Mouse (Mus musculus): ENCODE results near the gene Ces1g.

Ces1g gene

DNA sequence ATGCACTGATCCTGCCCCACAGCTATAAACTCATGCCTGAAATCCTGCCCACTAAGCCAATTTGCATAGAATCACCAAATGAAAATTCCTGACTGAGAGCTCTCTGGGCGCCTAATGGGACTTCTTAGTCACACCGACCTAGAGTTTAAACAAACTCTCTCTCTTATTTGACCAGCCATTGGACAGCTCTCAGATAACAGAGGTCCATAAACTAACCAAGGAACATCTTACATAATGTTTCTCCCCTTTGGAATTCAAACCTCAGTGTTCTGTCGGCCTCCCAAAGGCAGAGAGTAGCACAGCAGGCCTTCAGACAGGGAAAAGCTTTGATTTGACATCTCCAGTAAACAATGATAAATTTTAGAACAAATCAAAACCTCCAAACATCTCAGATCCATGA, at the start of gene Ces1g:
Gene Ces1g, minus strand, starts transcription at position 102 of the 400 bp plus-strand sequence.
- DNase-seq, result no peak

GRCm38 (mm10) chr8:93379625-93380024, 42.5 kb upstream of the Ces1g start, which contains the start of gene Ces1h:
Gene Ces1h (minus strand): TSS chr8:93379725.
- no peak for DNase-seq

DNA sequence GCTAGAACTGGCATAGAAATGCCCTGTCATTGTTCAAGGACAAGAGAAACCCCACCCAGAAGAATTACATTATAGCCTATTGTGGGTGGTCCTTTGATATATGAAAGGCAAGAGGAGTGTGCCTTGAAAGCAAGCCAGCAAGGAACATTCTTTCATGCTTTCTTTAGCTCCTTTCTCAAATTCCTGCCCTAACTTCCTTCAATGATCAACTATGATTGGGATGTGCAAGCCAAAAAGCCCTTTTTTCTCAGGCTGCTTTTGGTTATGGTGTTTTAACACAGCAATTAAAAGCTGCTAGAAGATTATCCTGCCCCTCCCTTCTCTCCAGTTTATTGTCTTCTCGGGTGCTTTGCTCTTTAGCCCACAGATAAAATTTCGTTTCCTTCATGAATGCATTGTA, 32.4 kb upstream of the Ces1g start:
- no peak for DNase-seq

DNA sequence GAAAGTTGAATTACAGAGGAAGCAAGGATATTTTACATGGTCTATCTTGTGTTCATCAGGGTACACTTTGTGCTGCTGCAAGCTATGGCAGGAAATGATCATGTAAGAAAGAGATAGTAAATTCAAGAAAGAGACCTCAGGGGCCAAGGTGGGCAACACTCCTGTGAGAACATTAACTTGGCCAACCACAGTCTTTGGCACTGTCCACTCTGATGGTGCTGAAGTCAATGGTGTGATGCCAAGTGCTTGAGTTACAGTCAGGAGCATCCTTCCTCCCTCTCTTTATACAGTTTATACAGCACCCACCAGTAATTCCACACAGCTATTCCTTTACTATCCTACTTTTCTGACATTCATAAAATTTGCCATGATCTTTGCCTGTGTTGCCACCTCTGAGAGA, 23.0 kb upstream of the Ces1g start:
- no peak for DNase-seq

GRCm38 (mm10) chr8:93339531-93339930, 2.4 kb upstream of the Ces1g start:
- DNase-seq, result no peak

DNA sequence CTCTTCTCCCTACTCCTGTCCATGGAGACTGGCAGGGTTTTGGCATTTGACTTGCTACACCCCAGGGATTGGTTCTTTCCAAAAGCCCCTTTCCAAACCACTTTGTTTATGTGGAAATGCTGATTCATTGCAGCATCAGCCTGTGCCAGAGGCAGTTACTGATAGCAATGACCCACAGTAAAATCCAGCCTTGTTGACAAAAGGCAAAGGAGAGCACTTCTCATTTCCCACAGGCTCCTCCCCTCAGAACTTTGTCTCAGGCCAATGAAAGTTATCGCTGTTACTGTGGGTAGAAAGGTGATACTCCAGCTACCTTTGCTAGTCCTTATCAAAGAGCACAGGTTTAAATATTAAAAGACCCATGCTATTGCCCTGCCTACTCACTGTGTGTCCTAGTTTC, 4.4 kb downstream of the Ces1g start:
- DNase-seq, result no peak

DNA sequence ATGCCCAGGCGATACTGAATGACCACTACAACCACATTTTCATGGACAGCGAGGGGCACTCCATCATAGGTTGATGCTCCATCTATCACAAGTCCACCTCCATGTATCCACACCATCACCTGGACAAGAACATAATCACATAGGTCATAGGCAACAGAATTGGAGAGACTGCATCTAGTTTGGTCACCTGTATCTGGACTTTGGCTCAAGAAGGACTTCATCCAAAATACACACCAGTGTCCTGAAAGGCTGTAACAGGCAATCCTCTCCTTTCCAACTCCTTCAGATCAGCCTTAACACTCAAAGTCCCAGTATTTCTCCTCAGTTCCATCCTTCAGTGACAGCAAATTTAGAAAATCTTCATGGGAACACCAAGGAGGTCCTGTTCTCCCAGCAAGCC, 6.0 kb downstream of the Ces1g start:
- DNase-seq, result no peak

DNA sequence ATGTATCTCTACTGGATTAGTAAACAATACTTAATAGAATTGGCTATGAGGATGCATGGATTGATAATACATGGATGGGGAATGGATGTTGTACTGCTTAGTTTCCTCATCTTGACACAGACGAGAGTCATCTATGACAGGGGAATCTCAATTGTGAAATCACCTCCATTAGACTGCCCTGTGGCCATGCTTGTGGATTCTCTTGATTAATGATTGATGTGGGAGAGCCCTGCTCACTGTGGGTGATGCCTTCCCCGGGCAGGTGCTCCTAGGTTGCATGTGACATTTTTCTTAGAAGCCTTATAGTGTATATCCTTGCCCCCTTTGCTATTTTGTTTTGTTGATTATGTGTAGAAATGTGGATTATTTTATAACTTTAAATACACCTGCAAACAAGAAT, 12.0 kb downstream of the Ces1g start:
- DNase-seq, result no peak

DNA sequence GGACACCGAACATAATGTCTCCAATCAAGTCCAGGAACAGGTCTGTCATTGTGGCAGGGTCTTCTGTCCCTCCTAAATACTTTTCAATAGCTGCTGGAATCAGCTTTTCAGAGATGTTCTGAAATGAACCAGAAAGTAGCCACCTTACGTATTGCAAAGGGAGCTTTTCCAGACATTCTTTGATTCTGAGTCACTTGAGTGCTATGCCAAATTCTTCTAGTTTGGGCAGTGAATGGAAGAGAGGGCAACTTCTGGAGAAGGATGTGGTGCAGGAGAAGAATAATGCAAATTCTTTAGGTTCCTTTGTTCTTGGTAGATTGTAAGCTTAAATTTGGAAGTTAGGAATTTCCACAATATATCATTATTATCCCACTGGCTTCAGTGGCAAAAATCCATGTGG, 20.1 kb downstream of the Ces1g start:
- DNase-seq, result no peak

DNA sequence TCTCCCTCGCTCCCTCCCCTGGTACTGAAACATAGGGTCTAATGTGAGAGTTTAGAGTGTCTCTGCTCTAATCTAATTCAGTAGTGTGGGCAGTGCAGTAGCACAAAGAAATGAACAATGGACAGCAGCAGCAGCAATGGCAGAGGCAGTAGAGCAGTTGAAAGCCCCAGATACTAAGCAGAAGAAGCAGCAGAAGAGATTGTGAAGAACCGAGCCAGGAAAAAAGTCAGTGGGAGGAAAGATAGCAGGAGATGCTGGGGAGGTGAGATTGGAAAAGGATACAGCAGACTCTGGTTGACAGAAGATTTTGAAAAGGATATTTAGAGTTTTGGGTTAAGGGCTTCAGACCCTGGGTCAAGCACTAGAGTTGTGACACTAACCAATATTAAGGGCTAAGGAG, 21.6 kb downstream of the Ces1g start:
- DNase-seq, result no peak

DNA sequence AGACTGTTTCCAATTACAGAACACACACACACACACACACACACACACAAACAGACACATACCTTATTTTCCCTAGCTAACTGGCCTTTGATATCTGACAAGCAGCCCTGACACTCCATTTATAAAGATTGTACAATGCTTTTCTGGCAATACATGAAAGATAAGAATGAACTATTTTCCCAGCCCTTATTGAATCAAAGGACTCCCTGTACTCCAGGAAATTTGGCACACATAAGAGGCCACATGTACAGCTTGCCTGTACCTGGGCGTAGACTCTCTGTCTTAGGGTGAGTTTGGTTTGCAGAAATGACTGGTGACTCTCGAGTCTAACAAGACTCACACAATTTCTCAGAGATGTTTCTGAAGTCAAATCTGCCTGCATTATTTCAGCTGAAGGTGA, 53.2 kb downstream of the Ces1g start:
- DNase-seq, result no peak

DNA sequence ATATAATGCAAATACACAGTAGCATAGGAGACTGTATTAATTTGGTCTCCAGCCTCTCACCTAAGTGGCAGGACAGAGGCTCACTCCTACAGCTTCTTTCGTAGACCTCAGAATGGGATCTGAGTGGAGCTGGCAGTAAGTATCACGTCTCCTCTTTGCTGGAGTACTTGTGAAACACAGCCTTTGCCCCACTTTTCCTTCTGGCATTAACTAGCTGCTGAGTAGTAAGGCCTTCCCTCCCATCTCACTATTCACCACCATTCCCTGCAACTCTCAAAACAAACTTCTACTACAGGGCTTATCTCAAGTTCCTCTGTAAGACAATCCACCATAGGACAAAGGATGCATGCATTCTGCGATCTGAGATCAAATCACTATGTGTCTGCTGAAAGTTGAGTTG, 54.8 kb downstream of the Ces1g start:
- no peak for DNase-seq

- no peak for DNase-seq
Observed at GRCm38 (mm10) chr8:93279556-93279955, 57.6 kb downstream of the Ces1g start, which contains the start of gene Ces1f. Gene Ces1f (minus strand): TSS chr8:93279747.

GRCm38 (mm10) chr8:93278176-93278805, 58.8 kb downstream of the Ces1g start:
- no peak for DNase-seq

- no peak for DNase-seq
Observed at GRCm38 (mm10) chr8:93274609-93275008, 62.5 kb downstream of the Ces1g start.

GRCm38 (mm10) chr8:93273321-93273720, 63.8 kb downstream of the Ces1g start:
- no peak for DNase-seq

DNA sequence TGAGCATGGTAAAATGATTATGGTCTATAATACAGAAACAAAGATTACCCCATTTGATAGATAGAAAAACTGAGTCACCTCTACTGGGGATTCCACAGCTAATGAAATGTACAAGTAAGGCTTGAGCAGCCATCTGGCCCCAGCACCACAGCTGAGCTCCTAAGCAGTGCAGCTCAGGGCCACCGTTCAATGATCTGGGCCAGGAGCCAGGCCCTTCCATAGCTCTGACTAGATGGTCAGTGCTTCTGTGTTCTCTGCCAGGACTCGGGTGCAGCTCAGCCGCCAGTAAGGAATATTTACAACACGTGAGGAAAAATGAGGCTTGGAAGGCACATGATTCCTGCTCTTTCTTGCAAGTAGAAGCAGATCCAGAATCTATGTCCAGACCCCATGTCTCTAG, 64.4 kb downstream of the Ces1g start:
- DNase-seq, result no peak

DNA sequence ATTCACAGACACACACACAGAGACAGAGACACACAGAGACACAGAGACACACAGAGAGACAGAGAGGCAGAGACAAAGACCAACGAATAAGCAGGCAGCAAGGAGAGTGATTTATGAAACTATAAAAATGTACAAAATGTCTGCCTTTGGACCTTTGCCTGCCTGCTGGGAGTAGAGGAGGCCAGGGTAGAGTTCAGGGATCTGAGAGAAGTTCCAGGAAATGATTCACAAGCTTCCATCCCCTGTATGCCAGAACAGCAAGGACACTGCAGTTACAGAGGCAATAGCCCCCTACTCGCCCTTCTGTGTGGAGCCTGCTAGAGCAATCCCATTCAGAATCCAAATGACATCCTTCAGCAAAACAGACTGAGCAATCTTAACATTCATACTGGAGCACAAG, 75.7 kb downstream of the Ces1g start:
- DNase-seq, result no peak

- no peak for DNase-seq
Observed at GRCm38 (mm10) chr8:93252400-93252925, 84.6 kb downstream of the Ces1g start.
